Mouse (Mus musculus): Measurements from ENCODE around the gene Rac1. TPM values are rescaled to one million over a fixed set of nuclear protein-coding genes. Genes with fewer than 3 reads are reported as not detected.

Gene Rac1
- total RNA-seq, 2 experiments from 2014 or later = 180 to 184 TPM

- no peak for DNase-seq
Measured at GRCm38 (mm10) chr5:143495708-143496107, 32.1 kb downstream of the Rac1 start.

- DNase-seq = no peak
Measured at GRCm38 (mm10) chr5:143493163-143493562, 34.7 kb downstream of the Rac1 start.

- DNase-seq = no peak
Measured at GRCm38 (mm10) chr5:143491736-143492135, 36.1 kb downstream of the Rac1 start.

- DNase-seq = no peak
Measured at GRCm38 (mm10) chr5:143489749-143490342, 38.0 kb downstream of the Rac1 start.

GRCm38 (mm10) chr5:143487998-143488397 lies 39.8 kb downstream of the Rac1 start:
- DNase-seq = no peak

- no peak for DNase-seq
Measured at GRCm38 (mm10) chr5:143487193-143487592, 40.6 kb downstream of the Rac1 start.

GRCm38 (mm10) chr5:143484955-143485354 lies 42.9 kb downstream of the Rac1 start:
- DNase-seq = no peak

GRCm38 (mm10) chr5:143477901-143478300 lies 49.9 kb downstream of the Rac1 start:
- DNase-seq = no peak

- DNase-seq = no peak
Measured at GRCm38 (mm10) chr5:143476013-143476412, 51.8 kb downstream of the Rac1 start.

- no peak for DNase-seq
Measured at GRCm38 (mm10) chr5:143475153-143475844, 52.5 kb downstream of the Rac1 start.

GRCm38 (mm10) chr5:143471953-143472618 lies 55.8 kb downstream of the Rac1 start:
- DNase-seq = no peak

GRCm38 (mm10) chr5:143471165-143471546 lies 56.7 kb downstream of the Rac1 start:
- no peak for DNase-seq

GRCm38 (mm10) chr5:143470421-143471164 lies 57.2 kb downstream of the Rac1 start:
- peak; percentile 24 for DNase-seq

- no peak for DNase-seq
Measured at GRCm38 (mm10) chr5:143469628-143470027, 58.2 kb downstream of the Rac1 start.

- DNase-seq = no peak
Measured at GRCm38 (mm10) chr5:143467931-143468330, 59.9 kb downstream of the Rac1 start.

- DNase-seq = no peak
Measured at GRCm38 (mm10) chr5:143466891-143467669, 60.8 kb downstream of the Rac1 start.

- no peak for DNase-seq
Measured at GRCm38 (mm10) chr5:143465156-143466085, 62.4 kb downstream of the Rac1 start.

- DNase-seq = no peak
Measured at GRCm38 (mm10) chr5:143464757-143465118, 63.1 kb downstream of the Rac1 start.

- DNase-seq = peak; percentile 87
Measured at GRCm38 (mm10) chr5:143464100-143464756, 63.6 kb downstream of the Rac1 start, which contains the start of gene Daglb. Gene Daglb, plus strand, starts transcription at chr5:143464584.

- DNase-seq = no peak
Measured at GRCm38 (mm10) chr5:143463671-143464070, 64.2 kb downstream of the Rac1 start.

Measured in gastrocnemius, postnatal 25 days (tissue).